Mouse (Mus musculus): ENCODE measurements around the gene Rpl7l1.
"Not testable (repeated sequence)": the region's sequence is repeated elsewhere in the genome, so short reads cannot be mapped to it uniquely, and the experiment has no call there.

The Rpl7l1 gene

GRCm38 (mm10) chr17:46775070-46775469, 7.4 kb downstream of the Rpl7l1 start:
- DNase-seq (ENCODE audit: low spot score) = no peak

GRCm38 (mm10) chr17:46774131-46774472, 8.4 kb downstream of the Rpl7l1 start:
- DNase-seq (ENCODE audit: low spot score) = no peak

GRCm38 (mm10) chr17:46773278-46774130, 9.0 kb downstream of the Rpl7l1 start:
- peak; percentile 34 for DNase-seq (ENCODE audit: low spot score)

- DNase-seq (ENCODE audit: low spot score) = peak; percentile 90
Observed at GRCm38 (mm10) chr17:46772404-46773277, 9.8 kb downstream of the Rpl7l1 start, which contains the start of gene 2310039H08Rik. TSS of gene 2310039H08Rik (plus strand) at chr17:46772635.

GRCm38 (mm10) chr17:46772038-46772403, 10.5 kb downstream of the Rpl7l1 start:
- DNase-seq (ENCODE audit: low spot score) = no peak

- no peak for DNase-seq (ENCODE audit: low spot score)
Observed at GRCm38 (mm10) chr17:46771616-46772015, 10.9 kb downstream of the Rpl7l1 start.

- peak; percentile 26 for DNase-seq (ENCODE audit: low spot score)
Observed at GRCm38 (mm10) chr17:46771025-46771424, 11.4 kb downstream of the Rpl7l1 start.

GRCm38 (mm10) chr17:46770546-46770945, 11.9 kb downstream of the Rpl7l1 start:
- no peak for DNase-seq (ENCODE audit: low spot score)

- no peak for DNase-seq (ENCODE audit: low spot score)
Observed at GRCm38 (mm10) chr17:46767868-46768267, 14.6 kb downstream of the Rpl7l1 start.

- DNase-seq (ENCODE audit: low spot score) = not testable (repeated sequence)
Observed at GRCm38 (mm10) chr17:46764916-46765315, 17.6 kb downstream of the Rpl7l1 start.

GRCm38 (mm10) chr17:46763544-46763943, 18.9 kb downstream of the Rpl7l1 start, which contains the start of gene Ptcra:
TSS of gene Ptcra (minus strand) at chr17:46763712.
- DNase-seq (ENCODE audit: low spot score) = no peak

- no peak for DNase-seq (ENCODE audit: low spot score)
Observed at GRCm38 (mm10) chr17:46758753-46759152, 23.7 kb downstream of the Rpl7l1 start.

GRCm38 (mm10) chr17:46751794-46752556, 30.5 kb downstream of the Rpl7l1 start, which contains the start of gene Cnpy3:
TSS of gene Cnpy3 (minus strand) at chr17:46752214.
- peak; percentile 99 for DNase-seq (ENCODE audit: low spot score)

- no peak for DNase-seq (ENCODE audit: low spot score)
Observed at GRCm38 (mm10) chr17:46751056-46751793, 31.2 kb downstream of the Rpl7l1 start.

GRCm38 (mm10) chr17:46750580-46750979, 31.9 kb downstream of the Rpl7l1 start:
- no peak for DNase-seq (ENCODE audit: low spot score)

GRCm38 (mm10) chr17:46749282-46749681, 33.2 kb downstream of the Rpl7l1 start:
- no peak for DNase-seq (ENCODE audit: low spot score)

- no peak for DNase-seq (ENCODE audit: low spot score)
Observed at GRCm38 (mm10) chr17:46747806-46748205, 34.7 kb downstream of the Rpl7l1 start.

GRCm38 (mm10) chr17:46747234-46747633, 35.2 kb downstream of the Rpl7l1 start:
- DNase-seq (ENCODE audit: low spot score) = no peak

- DNase-seq (ENCODE audit: low spot score) = no peak
Observed at GRCm38 (mm10) chr17:46745506-46745905, 37.0 kb downstream of the Rpl7l1 start.

- DNase-seq (ENCODE audit: low spot score) = no peak
Observed at GRCm38 (mm10) chr17:46742986-46743385, 39.5 kb downstream of the Rpl7l1 start.

GRCm38 (mm10) chr17:46741305-46741704, 41.2 kb downstream of the Rpl7l1 start:
- DNase-seq (ENCODE audit: low spot score) = no peak
